Mouse (Mus musculus) ES-E14 (cell line): ENCODE results near the gene Chchd6. TPM values are rescaled to one million over a fixed set of nuclear protein-coding genes. Genes with fewer than 3 reads are reported as not detected.

ENCODE experiments used
- DNase-seq: peaks from one replicate; pipeline ENCODE4 v3.0.0-alpha.2; 2013; ENCODE audit warnings: low read depth, low spot score
- H3K27ac ChIP-seq: 2 replicates; pipeline ENCODE4 v1.5.1; 2012; ENCODE audit warnings: low read depth, mild to moderate bottlenecking, low read length, moderate library complexity, mixed read lengths; ENCODE audit not compliant: poor library complexity, insufficient read depth, severe bottlenecking
- H3K36me3 ChIP-seq: 2 replicates; pipeline ENCODE4 v1.6.1; 2012; ENCODE audit warnings: mild to moderate bottlenecking, low read length, moderate library complexity, mixed read lengths; ENCODE audit not compliant: control insufficient read depth, poor library complexity, insufficient read depth, severe bottlenecking
- H3K4me1 ChIP-seq, 2 experiments: fragments of 150-350 bp in 1 of 2; sonication (generic) in 1 of 2; 2 replicates each; pipeline ENCODE4 v1.6.1; 2012; ENCODE audit warnings: low read length in 2 of 2, mild to moderate bottlenecking in 1 of 2, mixed read lengths in 1 of 2; ENCODE audit not compliant: control insufficient read depth in 2 of 2, insufficient read depth in 2 of 2, poor library complexity in 1 of 2
- H3K4me3 ChIP-seq, 2 experiments: fragments of 150-350 bp in 1 of 2; sonication (generic) in 1 of 2; 2 replicates each; pipeline ENCODE4 v1.5.1; 2012; ENCODE audit warnings: low read length in 2 of 2, low read depth in 1 of 2, mild to moderate bottlenecking in 1 of 2, mixed read lengths in 1 of 2; ENCODE audit not compliant: insufficient read depth in 1 of 2, poor library complexity in 1 of 2, severe bottlenecking in 1 of 2
- H3K9ac ChIP-seq: 2 replicates; pipeline ENCODE4 v1.6.1; 2012; ENCODE audit warnings: low read depth, mild to moderate bottlenecking, low read length, mixed read lengths; ENCODE audit not compliant: poor library complexity, insufficient read depth, severe bottlenecking
- H3K9me3 ChIP-seq: fragments of 150-350 bp; sonication (generic); 2 replicates; pipeline ENCODE4 v1.6.1; 2012; ENCODE audit warnings: low read depth, mild to moderate bottlenecking, low read length; ENCODE audit not compliant: control insufficient read depth, insufficient read depth
- CHD2 ChIP-seq: IDR thresholded peaks from 2 replicates; pipeline ENCODE4 v1.6.1; 2014; ENCODE audit warnings: mild to moderate bottlenecking, low read depth, low read length, inconsistent platforms
- HCFC1 ChIP-seq: IDR thresholded peaks from 2 replicates; pipeline ENCODE4 v1.6.1; 2012; ENCODE audit warnings: low read length, inconsistent platforms, borderline replicate concordance; ENCODE audit not compliant: insufficient read depth
- MAFK ChIP-seq: IDR thresholded peaks from 2 replicates; pipeline ENCODE4 v1.6.1; 2014; ENCODE audit warnings: mild to moderate bottlenecking, low read depth, low read length, inconsistent platforms; ENCODE audit not compliant: insufficient read depth
- ZC3H11A ChIP-seq: IDR thresholded peaks from 2 replicates; pipeline ENCODE4 v1.6.1; 2012; ENCODE audit warnings: low read depth, mild to moderate bottlenecking, inconsistent platforms, low read length, borderline replicate concordance
- ZNF384 ChIP-seq: IDR thresholded peaks from 2 replicates; pipeline ENCODE4 v1.6.1; 2012; ENCODE audit warnings: low read depth, low read length, inconsistent platforms
- in situ Hi-C, 2 experiments: fragments of 600-800 bp; cut with MboI; formaldehyde crosslinking; loops; one replicate each; pipeline ENCODE4 v1.15.1; 2025; ENCODE audit warnings: low sequenced_read_pairs in 2 of 2, inconsistent platforms in 1 of 2; ENCODE audit not compliant: unreplicated experiment in 2 of 2
- total RNA-seq: library from RNA; depleted of rRNA; stranded (reverse); fragments of 300-350 nt; gene quantifications from 2 replicates; pipeline ENCODE4 v1.2.3, GENCODE M21; 2012

Gene Chchd6
- total RNA-seq, 1 experiment: 28.0 TPM

DNA sequence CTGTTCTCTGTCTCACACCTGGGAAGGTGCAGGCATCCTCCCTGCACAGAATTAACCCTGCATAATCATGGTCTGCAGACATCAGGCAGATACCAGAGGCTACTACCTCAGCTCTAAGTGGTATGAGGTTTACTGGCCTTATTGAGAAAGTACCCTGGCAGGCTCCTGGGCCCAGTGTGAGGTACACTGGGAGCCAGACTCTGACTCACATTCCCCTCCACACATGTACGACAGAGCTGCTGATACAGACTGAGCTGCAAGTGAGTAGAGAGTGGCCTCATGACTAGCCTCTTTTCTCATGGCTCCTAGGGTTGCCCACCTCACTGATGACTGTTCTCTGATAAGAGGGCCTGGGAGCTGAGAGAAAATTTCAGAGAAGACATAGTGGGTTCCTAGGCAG, 208.5 kb downstream of the Chchd6 start:
- TF ChIP-seq HCFC1 (no peak), CHD2 (no peak), MAFK (no peak), ZC3H11A (no peak), ZNF384 (no peak)
- no peak overlapping the region for H3K27ac ChIP-seq
- peaks cover 0 to 2% of the 10 kb centered on the region in 2 experiments; a peak in 1 of 4 replicates for H3K4me1 ChIP-seq
- no peaks in the 10 kb centered on the region for H3K9me3 ChIP-seq
- DNase-seq: no peak
- no peak overlapping the region for H3K4me3 ChIP-seq
- in situ Hi-C loops: no loop called here
- no peaks in the 10 kb centered on the region for H3K36me3 ChIP-seq
- H3K9ac ChIP-seq: no peak overlapping the region

DNA sequence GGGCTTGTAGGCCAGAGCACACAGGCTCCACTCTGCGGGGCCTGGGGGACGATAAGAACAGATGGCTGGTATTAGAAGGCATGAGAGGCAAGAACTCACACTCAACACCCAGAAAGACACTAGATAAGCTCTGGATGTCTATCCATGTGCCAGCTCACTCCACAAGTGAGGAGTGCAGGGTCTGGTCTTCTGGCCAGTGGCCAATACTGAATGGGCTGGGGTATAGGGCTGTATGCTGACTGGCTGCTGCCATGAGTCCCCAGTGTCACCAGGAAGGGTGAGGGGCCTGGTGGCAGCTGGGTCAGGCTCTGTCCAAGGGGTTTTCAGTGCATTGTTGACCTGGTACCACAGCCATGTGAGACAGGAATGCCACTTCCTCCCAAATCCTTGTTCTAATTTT, 210.8 kb downstream of the Chchd6 start:
- in situ Hi-C loops: no loop called here
- Histone ChIP-seq H3K9me3 (no peaks in the 10 kb centered on the region), H3K9ac (no peak overlapping the region), H3K4me1 (peaks cover 0 to 5% of the 10 kb centered on the region in 2 experiments; a peak in 1 of 4 replicates), H3K36me3 (no peaks in the 10 kb centered on the region), H3K27ac (no peak overlapping the region), H3K4me3 (no peak overlapping the region)
- TF ChIP-seq MAFK (no peak), ZC3H11A (no peak), CHD2 (no peak), ZNF384 (no peak), HCFC1 (no peak)
- DNase-seq: no peak

DNA sequence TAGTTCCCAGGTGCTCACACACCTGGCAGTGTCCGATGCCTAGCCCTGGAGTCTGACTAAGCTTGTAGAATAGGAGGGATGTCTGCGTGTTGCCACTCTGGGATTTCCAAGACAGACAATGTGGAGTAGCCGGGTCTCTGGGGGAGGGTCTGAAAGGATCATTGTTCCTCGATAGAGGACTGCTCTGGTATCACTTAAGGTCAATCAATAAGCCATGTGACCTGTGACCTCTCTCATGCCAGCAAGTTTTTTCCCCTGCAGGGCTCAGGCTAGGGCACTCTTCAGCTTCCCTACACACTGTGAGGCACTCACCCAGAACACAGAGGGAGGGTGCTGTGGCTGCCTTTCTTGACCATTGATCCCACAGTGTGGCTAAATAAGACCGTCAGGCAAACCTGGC, 213.6 kb downstream of the Chchd6 start:
- Histone ChIP-seq H3K9ac (no peak overlapping the region), H3K9me3 (no peaks in the 10 kb centered on the region), H3K27ac (no peak overlapping the region), H3K36me3 (no peaks in the 10 kb centered on the region), H3K4me1 (peaks cover 0 to 5% of the 10 kb centered on the region in 2 experiments; a peak in 1 of 4 replicates), H3K4me3 (no peak overlapping the region)
- TF ChIP-seq ZNF384: no peak
- no peak for TF ChIP-seq ZC3H11A
- no peak for TF ChIP-seq MAFK
- TF ChIP-seq HCFC1: no peak
- no peak for TF ChIP-seq CHD2
- in situ Hi-C loops: no loop called here
- no peak for DNase-seq

DNA sequence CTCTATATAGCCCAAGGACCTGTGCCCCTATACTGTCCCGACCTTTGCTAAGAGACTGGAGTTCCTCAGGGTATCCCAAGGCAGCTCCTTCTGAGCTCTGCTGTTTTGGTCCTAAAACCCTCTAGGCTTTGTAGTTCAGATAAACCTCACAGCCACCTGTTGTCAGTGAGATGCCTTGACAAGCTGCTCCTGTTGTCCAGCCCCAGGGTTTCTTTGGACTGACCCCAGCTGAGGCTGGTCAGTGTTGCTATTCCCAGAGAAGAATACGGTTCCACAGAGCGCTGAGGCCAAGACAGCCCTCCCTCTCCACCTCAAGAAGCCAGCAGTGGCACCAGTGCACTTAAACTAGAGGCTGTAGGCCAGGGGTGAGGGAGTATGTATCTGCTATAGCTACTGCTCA, 214.3 kb downstream of the Chchd6 start:
- no peak overlapping the region for H3K27ac ChIP-seq
- in situ Hi-C loops: no loop called here

More for the DNA sequence above, 214.3 kb downstream of the Chchd6 start:
- Histone ChIP-seq H3K36me3 (no peaks in the 10 kb centered on the region), H3K9ac (no peak overlapping the region), H3K4me1 (peaks cover 0 to 5% of the 10 kb centered on the region in 2 experiments; a peak in 1 of 4 replicates), H3K4me3 (no peak overlapping the region), H3K9me3 (no peaks in the 10 kb centered on the region)
- DNase-seq: no peak
- no peak for TF ChIP-seq ZNF384
- no peak for TF ChIP-seq MAFK
- no peak for TF ChIP-seq HCFC1
- no peak for TF ChIP-seq ZC3H11A
- TF ChIP-seq CHD2: no peak
